Mouse (Mus musculus) liver, postnatal 0 days (tissue): ENCODE data around the gene Pvr.

Experiments
- CTCF ChIP-seq: sonication (generic); IDR thresholded peaks from 2 replicates; pipeline ENCODE4 v1.5.1; 2016; ENCODE audit warnings: antibody characterized with exemption, low read depth
- EP300 ChIP-seq: IDR thresholded peaks from 2 replicates; pipeline ENCODE4 v1.6.1; 2016; ENCODE audit warnings: antibody characterized with exemption, low read depth, mild to moderate bottlenecking

- no peak for TF ChIP-seq CTCF
- TF ChIP-seq EP300, result no peak
Observed at GRCm38 (mm10) chr7:19855663-19856062, 65.3 kb downstream of the Pvr start.
